Mouse (Mus musculus): ENCODE measurements around the gene Abca7. TPM values are rescaled to one million over a fixed set of nuclear protein-coding genes. Genes with fewer than 3 reads are reported as not detected.

The Abca7 gene
- polyA plus RNA-seq, 1 experiment from 2014 or later: 4.2 TPM

- Histone ChIP-seq H3K9me3 (ENCODE audit: control insufficient read depth, low read length) (peaks cover 6% of the 10 kb centered on the region), H3K4me1 (ENCODE audit: control insufficient read depth, insufficient read depth, low read depth, low read length) (peaks cover 23% of the 10 kb centered on the region), H3K27me3 (replicated peaks; ENCODE audit: control insufficient read depth, insufficient read depth, low read length) (peaks cover 24% of the 10 kb centered on the region), H3K4me3 (ENCODE audit: low read length) (no peak overlapping the region), H3K36me3 (ENCODE audit: control insufficient read depth, insufficient read depth, low read length) (no peaks in the 10 kb centered on the region), H3K9ac (ENCODE audit: low read depth, low read length) (no peak overlapping the region), H3K4me2 (ENCODE audit: low read length) (peak overlapping the region; percentile 13; the same call in 1 of the 2 replicates), H3K27ac (ENCODE audit: low read depth, low read length) (no peak overlapping the region)
- 4% methylated on average over 11 of the region's 11 CpGs for WGBS
- ATAC-seq: no peak
These were observed 9.3 kb upstream of the Abca7 start for GRCm38 (mm10) chr10:79986963-79987362.

GRCm38 (mm10) chr10:79987771-79988505 lies 8.4 kb upstream of the Abca7 start:
- H3K9ac ChIP-seq (ENCODE audit: low read depth, low read length): peak overlapping the region; percentile 51
- peaks cover 24% of the 10 kb centered on the region for H3K27me3 ChIP-seq (replicated peaks; ENCODE audit: control insufficient read depth, insufficient read depth, low read length)
- H3K4me2 ChIP-seq (ENCODE audit: low read length): peak overlapping the region; percentile 62
- peak overlapping the region; percentile 48 for H3K4me3 ChIP-seq (ENCODE audit: low read length)
- no peaks in the 10 kb centered on the region for H3K36me3 ChIP-seq (ENCODE audit: control insufficient read depth, insufficient read depth, low read length)
- 10% methylated on average over 27 of the region's 27 CpGs for whole genome bisulfite sequencing
- peaks cover 6% of the 10 kb centered on the region for H3K9me3 ChIP-seq (ENCODE audit: control insufficient read depth, low read length)
- no peak overlapping the region for H3K27ac ChIP-seq (ENCODE audit: low read depth, low read length)
- H3K4me1 ChIP-seq (ENCODE audit: control insufficient read depth, insufficient read depth, low read depth, low read length): peaks cover 15% of the 10 kb centered on the region
- ATAC-seq: no peak

DNA sequence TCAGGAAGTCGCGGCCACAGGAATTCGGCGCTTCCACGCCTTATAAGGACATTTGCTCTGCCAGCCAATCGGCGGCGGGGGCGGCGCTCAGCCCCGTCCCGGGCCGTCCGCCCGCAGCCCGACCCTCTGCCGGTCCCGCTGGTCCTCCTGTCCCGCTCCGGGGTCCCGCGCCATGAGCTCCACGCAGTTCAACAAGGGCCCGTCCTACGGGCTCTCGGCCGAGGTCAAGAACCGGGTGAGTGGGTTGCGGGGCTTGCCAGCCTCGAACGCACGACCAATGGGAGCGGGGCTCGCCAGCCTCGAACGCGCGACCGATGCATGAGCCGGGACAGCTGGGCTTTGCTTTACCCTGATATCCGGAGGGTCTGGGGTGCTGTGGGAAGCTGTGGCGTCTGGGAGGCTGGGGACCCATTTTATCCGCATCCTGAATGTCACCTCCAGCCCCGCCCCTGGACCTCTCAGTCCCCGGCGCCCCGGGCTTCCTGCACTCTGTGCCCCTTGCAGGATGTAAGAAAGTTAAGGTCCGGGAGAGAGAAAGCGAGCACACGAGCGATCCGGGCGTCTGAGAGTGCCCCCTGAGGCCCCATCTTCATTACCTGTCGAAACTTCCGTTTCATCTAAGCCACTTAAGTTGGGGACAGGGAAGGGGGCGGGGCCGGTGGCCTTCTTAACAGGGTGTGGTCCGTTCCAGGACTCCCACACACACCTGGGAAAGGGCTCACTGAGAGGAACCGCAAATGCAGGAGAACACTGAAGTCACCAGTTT lies 7.6 kb upstream of the Abca7 start, which contains the start of gene Cnn2:
Gene Cnn2, plus strand, starts transcription at position 79 of the 766 bp plus-strand sequence.
- H3K27ac ChIP-seq (ENCODE audit: low read depth, low read length): no peak within 1 kb of the TSS
- peak within 1 kb of the TSS; percentile 51 for H3K9ac ChIP-seq (ENCODE audit: low read depth, low read length)

GRCm38 (mm10) chr10:79989272-79989786 lies 7.0 kb upstream of the Abca7 start:
- WGBS: 31% methylated on average over 8 of the region's 8 CpGs
- H3K4me1 ChIP-seq (ENCODE audit: control insufficient read depth, insufficient read depth, low read depth, low read length): peaks cover 9% of the 10 kb centered on the region
- peak overlapping the region; percentile 62 for H3K4me2 ChIP-seq (ENCODE audit: low read length)
- no peak overlapping the region for H3K9ac ChIP-seq (ENCODE audit: low read depth, low read length)
- H3K27me3 ChIP-seq (replicated peaks; ENCODE audit: control insufficient read depth, insufficient read depth, low read length): peaks cover 24% of the 10 kb centered on the region
- H3K9me3 ChIP-seq (ENCODE audit: control insufficient read depth, low read length): peaks cover 6% of the 10 kb centered on the region
- ATAC-seq: no peak
- peak overlapping the region; percentile 48 for H3K4me3 ChIP-seq (ENCODE audit: low read length)
- no peaks in the 10 kb centered on the region for H3K36me3 ChIP-seq (ENCODE audit: control insufficient read depth, insufficient read depth, low read length)
- no peak overlapping the region for H3K27ac ChIP-seq (ENCODE audit: low read depth, low read length)

More for the DNA sequence above, 7.6 kb upstream of the Abca7 start, which contains the start of gene Cnn2:
- peak within 1 kb of the TSS; percentile 62 for H3K4me2 ChIP-seq (ENCODE audit: low read length)
- H3K4me3 ChIP-seq (ENCODE audit: low read length): peak within 1 kb of the TSS; percentile 48
- H3K9me3 ChIP-seq (ENCODE audit: control insufficient read depth, low read length): peaks cover 6% of the 10 kb centered on the region
- no peak for ATAC-seq
- H3K4me1 ChIP-seq (ENCODE audit: control insufficient read depth, insufficient read depth, low read depth, low read length): peaks cover 9% of the 10 kb centered on the region
- no peaks in the 10 kb centered on the region for H3K36me3 ChIP-seq (ENCODE audit: control insufficient read depth, insufficient read depth, low read length)
- WGBS: under 1% methylated on average over 41 of the region's 59 CpGs
- peaks cover 24% of the 10 kb centered on the region for H3K27me3 ChIP-seq (replicated peaks; ENCODE audit: control insufficient read depth, insufficient read depth, low read length)

- 0 out of 2 replicates have a peak overlapping the region, but pooled peaks have one; percentile 24 for H3K9ac ChIP-seq (ENCODE audit: low read depth, low read length)
- WGBS: 16% methylated on average over 15 of the region's 15 CpGs
- peak overlapping the region; percentile 48; the same call in 1 of the 2 replicates for H3K4me3 ChIP-seq (ENCODE audit: low read length)
- no peak for ATAC-seq
- no peaks in the 10 kb centered on the region for H3K36me3 ChIP-seq (ENCODE audit: control insufficient read depth, insufficient read depth, low read length)
- peaks cover 24% of the 10 kb centered on the region for H3K27me3 ChIP-seq (replicated peaks; ENCODE audit: control insufficient read depth, insufficient read depth, low read length)
- peaks cover 9% of the 10 kb centered on the region for H3K4me1 ChIP-seq (ENCODE audit: control insufficient read depth, insufficient read depth, low read depth, low read length)
- no peak overlapping the region for H3K27ac ChIP-seq (ENCODE audit: low read depth, low read length)
- H3K4me2 ChIP-seq (ENCODE audit: low read length): peak overlapping the region; percentile 62
- peaks cover 6% of the 10 kb centered on the region for H3K9me3 ChIP-seq (ENCODE audit: control insufficient read depth, low read length)
These were observed 6.4 kb upstream of the Abca7 start for GRCm38 (mm10) chr10:79989870-79990269.

DNA sequence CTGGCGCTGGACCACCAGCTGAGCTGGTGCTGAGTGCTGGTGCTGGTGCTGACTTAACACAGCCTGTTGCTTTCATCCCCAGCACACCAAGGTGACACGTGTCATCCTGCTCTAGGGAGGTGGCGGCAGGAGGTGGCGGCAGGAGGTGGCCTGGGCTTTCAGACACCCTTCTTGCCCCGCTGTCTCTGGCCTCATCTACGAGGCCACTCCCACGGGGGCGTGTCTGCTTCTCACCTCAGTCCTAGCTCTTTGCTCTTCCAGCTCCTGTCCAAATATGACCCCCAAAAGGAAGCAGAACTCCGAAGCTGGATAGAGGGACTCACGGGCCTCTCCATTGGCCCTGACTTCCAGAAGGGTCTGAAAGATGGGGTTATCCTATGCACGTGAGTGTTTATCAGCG lies 5.2 kb upstream of the Abca7 start:
- Histone ChIP-seq H3K27ac (ENCODE audit: low read depth, low read length) (no peak overlapping the region), H3K4me1 (ENCODE audit: control insufficient read depth, insufficient read depth, low read depth, low read length) (peaks cover 11% of the 10 kb centered on the region), H3K4me2 (ENCODE audit: low read length) (no peak overlapping the region), H3K9ac (ENCODE audit: low read depth, low read length) (no peak overlapping the region), H3K9me3 (ENCODE audit: control insufficient read depth, low read length) (peaks cover 6% of the 10 kb centered on the region), H3K4me3 (ENCODE audit: low read length) (no peak overlapping the region), H3K27me3 (replicated peaks; ENCODE audit: control insufficient read depth, insufficient read depth, low read length) (peaks cover 24% of the 10 kb centered on the region), H3K36me3 (ENCODE audit: control insufficient read depth, insufficient read depth, low read length) (no peaks in the 10 kb centered on the region)
- 58% methylated on average over 12 of the region's 12 CpGs for WGBS
- no peak for ATAC-seq

- Histone ChIP-seq H3K27ac (ENCODE audit: low read depth, low read length) (no peak overlapping the region), H3K9ac (ENCODE audit: low read depth, low read length) (no peak overlapping the region), H3K4me2 (ENCODE audit: low read length) (no peak overlapping the region), H3K9me3 (ENCODE audit: control insufficient read depth, low read length) (peaks cover 6% of the 10 kb centered on the region), H3K4me3 (ENCODE audit: low read length) (no peak overlapping the region), H3K36me3 (ENCODE audit: control insufficient read depth, insufficient read depth, low read length) (no peaks in the 10 kb centered on the region), H3K27me3 (replicated peaks; ENCODE audit: control insufficient read depth, insufficient read depth, low read length) (peaks cover 24% of the 10 kb centered on the region), H3K4me1 (ENCODE audit: control insufficient read depth, insufficient read depth, low read depth, low read length) (peaks cover 8% of the 10 kb centered on the region)
- no peak for ATAC-seq
- WGBS: 85% methylated on average over 6 of the region's 6 CpGs
These were observed 4.7 kb upstream of the Abca7 start for GRCm38 (mm10) chr10:79991548-79991947.

GRCm38 (mm10) chr10:79994397-79995115 lies 1.7 kb upstream of the Abca7 start:
- Histone ChIP-seq H3K27ac (ENCODE audit: low read depth, low read length) (no peak overlapping the region), H3K4me3 (ENCODE audit: low read length) (no peak overlapping the region), H3K9ac (ENCODE audit: low read depth, low read length) (no peak overlapping the region), H3K9me3 (ENCODE audit: control insufficient read depth, low read length) (peaks cover 6% of the 10 kb centered on the region), H3K27me3 (replicated peaks; ENCODE audit: control insufficient read depth, insufficient read depth, low read length) (peaks cover 5% of the 10 kb centered on the region), H3K4me2 (ENCODE audit: low read length) (no peak overlapping the region), H3K36me3 (ENCODE audit: control insufficient read depth, insufficient read depth, low read length) (no peaks in the 10 kb centered on the region), H3K4me1 (ENCODE audit: control insufficient read depth, insufficient read depth, low read depth, low read length) (peaks cover 18% of the 10 kb centered on the region)
- ATAC-seq: no peak
- WGBS: 85% methylated on average over 16 of the region's 16 CpGs
